Mouse (Mus musculus) cortical plate, adult 2 months (tissue): ENCODE measurements around the gene Palld.

ENCODE experiments used
- CTCF ChIP-seq: fragments of 200-500 bp; IDR thresholded peaks from 2 replicates; pipeline ENCODE4 v1.5.1; 2011; ENCODE audit warnings: mild to moderate bottlenecking, control low read depth, low read length; ENCODE audit not compliant: insufficient read depth; ENCODE audit errors: extremely low read depth
- POLR2A ChIP-seq: fragments of 200-500 bp; IDR thresholded peaks from 2 replicates; pipeline ENCODE4 v1.6.1; 2011; ENCODE audit warnings: mild to moderate bottlenecking, low read length, control low read depth; ENCODE audit not compliant: insufficient read depth; ENCODE audit errors: extremely low read depth

DNA sequence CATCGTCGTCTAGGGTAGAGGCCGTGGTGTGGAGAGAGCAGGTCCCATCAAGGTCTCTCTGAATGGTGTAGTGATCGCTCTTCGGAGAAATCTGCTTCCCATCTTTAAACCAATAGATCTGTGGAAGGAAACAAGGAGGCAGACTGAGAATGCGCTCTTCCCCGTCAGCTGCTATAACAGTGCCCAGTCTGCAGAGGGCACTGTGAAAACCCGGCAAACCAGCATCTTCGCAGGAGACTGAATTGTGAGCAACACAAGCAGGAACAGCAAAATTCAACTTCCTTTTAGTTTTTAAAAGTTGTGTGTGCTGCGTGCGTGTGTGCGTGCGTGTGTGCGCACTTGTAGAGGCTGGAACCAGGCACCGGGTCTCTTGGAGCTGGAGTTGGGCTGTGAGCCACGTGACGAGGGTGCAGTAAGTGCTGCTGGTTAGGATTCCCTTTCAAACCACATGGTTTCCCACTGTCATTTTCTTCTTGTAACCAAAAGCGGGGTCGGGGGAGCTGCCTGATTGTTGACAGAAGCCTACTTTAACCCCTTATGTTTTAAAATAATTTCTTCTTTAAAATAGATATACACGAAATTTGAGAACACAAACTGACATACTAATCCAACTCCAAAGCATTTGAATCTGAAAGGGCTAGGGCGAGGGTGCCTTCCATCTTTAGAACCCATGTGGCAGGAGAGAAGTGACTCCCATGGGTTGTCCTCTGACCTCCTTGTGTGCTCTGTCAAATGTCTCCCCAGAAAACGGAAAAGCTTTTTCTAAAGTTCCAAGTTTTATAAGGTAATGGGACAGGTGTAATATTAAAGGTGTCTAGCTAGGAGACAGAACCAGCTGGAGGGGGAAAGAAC lies 370.3 kb downstream of the Palld start:
- TF ChIP-seq CTCF: peak; percentile 51
- no peak for TF ChIP-seq POLR2A
